ENCODE assay signal across 14 mouse cellular contexts in genomic region chr17:64934411-64934810, GRCm38 (mm10).
DNase-seq lines count a peak whose midpoint lies in the region; ATAC-seq lines count a peak whose summit lies in the region.
"Had no signal": no experiment of that assay in that cellular context is flagged by ENCODE, and none has a peak within 500 bp of the region (broad histone marks: within the 10 kb centered on the region; RNA-seq: fewer than 3 reads in every experiment).

No protein-coding gene starts in this region.

- no peak for ATAC-seq in cerebellum, adult (ENCODE audit: insufficient number of reproducible peaks, low FRiP score, low TSS enrichment)
- ATAC-seq: activated CD4-positive, CD25-positive, alpha-beta regulatory T cell, adult 4 months; forebrain, embryonic 15.5 days; intestine, postnatal 0 days had no signal

- peak; percentile 31 for DNase-seq in cerebellum, adult 18-20 months
- DNase-seq in cerebellum, adult 9-10 months = peak; percentile 39
- no peak for DNase-seq in cerebellum, adult 11-12 months
- DNase-seq in cerebellum, postnatal 14 days = peak; percentile 43 to 48
- DNase-seq in kidney, adult 18-20 months = no peak
- DNase-seq: adrenal gland, adult 8-10 months; adrenal gland, postnatal 25 days; embryo, embryonic 11 days; gastrocnemius, postnatal 25 days; kidney, adult 8-10 months had no signal

Comparison
In these comparisons a context has a peak if more than half of its experiments do, and no peak if none do; other contexts are left out.
1. DNase-seq: peak in cerebellum, adult 18-20 months (2 of 2), cerebellum, adult 9-10 months (single experiment) and cerebellum, postnatal 14 days (2 of 2); none in cerebellum, adult 11-12 months (single experiment) and kidney, adult 18-20 months (single experiment).